Mouse (Mus musculus): ENCODE data around the gene Olfr1056. TPM values are rescaled to one million over a fixed set of nuclear protein-coding genes. Genes with fewer than 3 reads are reported as not detected.
"Not testable (repeated sequence)": the region's sequence is repeated elsewhere in the genome, so short reads cannot be mapped to it uniquely, and the experiment has no call there.

The Olfr1056 gene
- polyA plus RNA-seq (2015; fragmentation: Nextera tagmentation; extraction: Ambion mirVana): not detected in 2 replicates

DNA sequence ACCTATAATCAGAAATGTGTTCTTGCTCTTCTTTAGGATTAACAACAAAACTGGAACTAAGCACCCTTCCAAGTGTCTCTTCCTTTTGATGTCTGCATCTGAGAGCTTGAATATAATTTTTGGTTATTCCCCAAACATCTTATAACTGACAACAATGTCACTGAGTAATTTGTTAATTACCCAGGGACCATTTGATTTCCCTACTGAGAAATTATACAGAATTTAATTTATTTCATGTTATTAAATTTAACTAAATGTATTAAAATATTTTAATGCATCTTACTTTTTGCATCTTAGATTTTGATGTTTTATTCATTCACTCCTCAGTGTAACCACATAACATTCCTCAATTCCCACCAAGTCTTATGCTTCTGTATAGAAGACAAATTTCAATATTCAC, at the start of gene Olfr1056:
TSS of gene Olfr1056 (minus strand) at position 101 of the 400 bp plus-strand sequence.
- no peaks in the 10 kb centered on the region for H3K27me3 ChIP-seq (replicated peaks; ENCODE audit: control insufficient read depth, insufficient read depth, low read length)
- no peak within 1 kb of the TSS for H3K4me2 ChIP-seq (ENCODE audit: low read length)
- no peak for ATAC-seq
- H3K9ac ChIP-seq (replicated peaks; ENCODE audit: low read depth, low read length): no peak within 1 kb of the TSS
- H3K36me3 ChIP-seq (ENCODE audit: control insufficient read depth, insufficient read depth): no peaks in the 10 kb centered on the region
- no peaks in the 10 kb centered on the region for H3K4me1 ChIP-seq (replicated peaks; ENCODE audit: control insufficient read depth, insufficient read depth, low read length)
- H3K27ac ChIP-seq (ENCODE audit: low read length): no peak within 1 kb of the TSS
- no peak within 1 kb of the TSS for H3K4me3 ChIP-seq (replicated peaks; ENCODE audit: low read length)
- H3K9me3 ChIP-seq (ENCODE audit: control insufficient read depth, low read length): no peaks in the 10 kb centered on the region

DNA sequence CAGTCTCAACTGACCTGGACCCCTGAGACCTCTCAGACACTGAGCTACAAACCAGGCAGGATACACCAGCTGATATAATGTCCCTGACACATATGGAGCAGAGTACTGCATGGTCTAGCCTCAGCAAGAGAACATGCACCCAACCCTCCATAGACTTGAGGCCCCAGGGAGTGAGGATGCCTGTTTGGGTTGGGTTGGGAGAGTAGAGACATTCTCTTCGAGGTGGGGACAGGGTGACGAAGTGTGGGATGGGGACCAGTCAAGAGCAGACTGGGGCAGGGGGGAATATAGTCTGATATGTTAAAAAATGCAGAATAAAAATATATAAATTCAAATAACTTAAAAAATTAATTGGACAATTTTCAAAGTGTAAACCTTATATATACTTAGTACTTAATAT, 32.8 kb upstream of the Olfr1056 start:
- WGBS: 96% methylated on average over 2 of the region's 2 CpGs
- no peak overlapping the region for H3K4me3 ChIP-seq (replicated peaks; ENCODE audit: low read length)
- no peaks in the 10 kb centered on the region for H3K4me1 ChIP-seq (replicated peaks; ENCODE audit: control insufficient read depth, insufficient read depth, low read length)
- no peaks in the 10 kb centered on the region for H3K9me3 ChIP-seq (ENCODE audit: control insufficient read depth, low read length)
- no peak for ATAC-seq
- H3K27me3 ChIP-seq (replicated peaks; ENCODE audit: control insufficient read depth, insufficient read depth, low read length): no peaks in the 10 kb centered on the region
- no peak overlapping the region for H3K27ac ChIP-seq (ENCODE audit: low read length)
- H3K9ac ChIP-seq (replicated peaks; ENCODE audit: low read depth, low read length): no peak overlapping the region
- no peak overlapping the region for H3K4me2 ChIP-seq (ENCODE audit: low read length)
- H3K36me3 ChIP-seq (ENCODE audit: control insufficient read depth, insufficient read depth): no peaks in the 10 kb centered on the region

DNA sequence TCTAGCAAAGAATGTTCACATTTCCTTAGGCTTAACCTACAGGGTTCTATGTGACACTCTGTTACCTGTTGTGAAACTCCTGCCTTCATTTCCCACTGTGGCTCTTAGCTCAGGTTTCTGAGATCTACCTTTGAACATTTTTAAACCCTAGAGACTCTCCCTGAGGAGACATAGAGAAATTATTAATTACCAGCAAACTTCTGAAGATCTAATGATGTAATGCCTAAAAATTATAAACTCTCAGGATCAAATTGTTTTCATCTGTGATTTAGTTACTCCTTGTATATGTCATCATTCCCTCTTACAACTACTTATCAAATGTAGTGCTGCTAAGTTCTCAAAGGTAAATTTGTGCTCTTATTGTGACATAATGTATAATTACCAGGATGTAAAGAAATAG, 26.2 kb upstream of the Olfr1056 start, which contains the start of gene Olfr1058:
TSS of gene Olfr1058 (minus strand) at position 101 of the 400 bp plus-strand sequence.
- not testable (repeated sequence) for H3K27ac ChIP-seq (ENCODE audit: low read length); H3K9me3 ChIP-seq (ENCODE audit: control insufficient read depth, low read length); H3K4me2 ChIP-seq (ENCODE audit: low read length); H3K36me3 ChIP-seq (ENCODE audit: control insufficient read depth, insufficient read depth); ATAC-seq; H3K4me1 ChIP-seq (replicated peaks; ENCODE audit: control insufficient read depth, insufficient read depth, low read length); H3K27me3 ChIP-seq (replicated peaks; ENCODE audit: control insufficient read depth, insufficient read depth, low read length); H3K9ac ChIP-seq (replicated peaks; ENCODE audit: low read depth, low read length); H3K4me3 ChIP-seq (replicated peaks; ENCODE audit: low read length)

DNA sequence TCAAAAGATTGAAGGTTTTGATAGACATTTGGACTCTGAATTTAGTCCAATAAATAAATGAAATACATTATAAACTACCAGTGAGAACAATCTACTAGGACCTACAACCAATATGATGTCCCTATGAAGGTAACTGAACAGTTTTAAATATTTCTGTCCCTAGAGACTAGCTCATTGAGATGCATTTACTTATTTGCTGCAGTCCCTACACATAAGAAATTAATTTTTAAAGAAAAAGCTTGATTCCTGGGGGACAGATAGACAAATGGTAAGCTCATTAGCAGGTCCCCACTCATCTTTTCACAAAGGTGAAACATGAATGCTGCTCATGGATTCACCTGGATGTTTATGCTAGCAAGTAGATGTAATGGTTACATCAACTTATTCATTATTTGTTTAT, 16.0 kb upstream of the Olfr1056 start, which contains the start of gene Olfr1057:
TSS of gene Olfr1057 (minus strand) at position 101 of the 400 bp plus-strand sequence.
- Histone ChIP-seq H3K9ac (replicated peaks; ENCODE audit: low read depth, low read length) (no peak within 1 kb of the TSS), H3K27ac (ENCODE audit: low read length) (no peak within 1 kb of the TSS), H3K4me1 (replicated peaks; ENCODE audit: control insufficient read depth, insufficient read depth, low read length) (no peaks in the 10 kb centered on the region), H3K4me2 (ENCODE audit: low read length) (no peak within 1 kb of the TSS), H3K9me3 (ENCODE audit: control insufficient read depth, low read length) (no peaks in the 10 kb centered on the region), H3K4me3 (replicated peaks; ENCODE audit: low read length) (no peak within 1 kb of the TSS), H3K27me3 (replicated peaks; ENCODE audit: control insufficient read depth, insufficient read depth, low read length) (no peaks in the 10 kb centered on the region), H3K36me3 (ENCODE audit: control insufficient read depth, insufficient read depth) (no peaks in the 10 kb centered on the region)
- no peak for ATAC-seq

DNA sequence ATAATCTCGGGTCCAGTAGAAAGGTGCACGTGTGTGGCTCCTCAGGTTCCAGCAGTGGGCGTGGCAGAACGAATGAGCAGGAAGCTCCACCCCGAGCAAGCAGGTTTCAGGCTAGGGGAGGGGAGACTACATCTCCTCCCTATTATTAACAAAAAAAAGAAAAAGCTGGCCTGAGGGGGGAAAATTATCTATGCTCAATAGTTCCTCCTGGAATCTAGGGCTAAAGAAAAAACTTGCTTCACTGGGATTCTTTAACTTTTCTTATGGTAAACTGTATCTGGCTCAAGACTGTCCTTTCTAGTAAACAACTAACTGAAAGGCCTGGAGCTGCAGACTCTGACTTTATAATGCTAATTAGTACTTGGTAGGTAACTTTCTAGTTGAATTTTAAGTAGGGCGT, 4.1 kb upstream of the Olfr1056 start:
- H3K9ac ChIP-seq (replicated peaks; ENCODE audit: low read depth, low read length); H3K4me1 ChIP-seq (replicated peaks; ENCODE audit: control insufficient read depth, insufficient read depth, low read length); H3K4me2 ChIP-seq (ENCODE audit: low read length); H3K36me3 ChIP-seq (ENCODE audit: control insufficient read depth, insufficient read depth); H3K27me3 ChIP-seq (replicated peaks; ENCODE audit: control insufficient read depth, insufficient read depth, low read length); H3K27ac ChIP-seq (ENCODE audit: low read length); ATAC-seq; H3K9me3 ChIP-seq (ENCODE audit: control insufficient read depth, low read length); H3K4me3 ChIP-seq (replicated peaks; ENCODE audit: low read length): not testable (repeated sequence)
- 60% methylated on average over 1 of the region's 6 CpGs for WGBS

DNA sequence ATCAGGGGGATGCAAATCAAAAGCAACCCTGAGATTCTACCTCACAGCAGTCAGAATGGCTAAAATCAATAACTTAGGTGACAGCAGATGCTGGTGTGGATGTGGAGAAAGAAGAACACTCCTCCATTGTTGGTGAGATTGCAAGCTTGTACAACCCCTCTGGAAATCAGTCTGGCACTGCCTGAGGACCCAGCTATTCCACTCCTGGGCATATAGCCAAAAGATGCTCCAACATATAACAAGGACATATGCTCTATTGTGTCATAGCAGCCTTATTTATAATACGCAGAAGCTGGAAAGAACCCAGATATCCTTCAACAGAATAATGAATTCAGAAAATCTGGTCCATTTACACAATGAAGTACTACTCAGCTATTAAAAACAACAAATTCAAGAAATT, 10.5 kb downstream of the Olfr1056 start:
- H3K4me3 ChIP-seq (replicated peaks; ENCODE audit: low read length); H3K27ac ChIP-seq (ENCODE audit: low read length); H3K4me1 ChIP-seq (replicated peaks; ENCODE audit: control insufficient read depth, insufficient read depth, low read length); ATAC-seq; H3K4me2 ChIP-seq (ENCODE audit: low read length); H3K27me3 ChIP-seq (replicated peaks; ENCODE audit: control insufficient read depth, insufficient read depth, low read length); H3K9ac ChIP-seq (replicated peaks; ENCODE audit: low read depth, low read length); H3K9me3 ChIP-seq (ENCODE audit: control insufficient read depth, low read length); H3K36me3 ChIP-seq (ENCODE audit: control insufficient read depth, insufficient read depth): not testable (repeated sequence)
- WGBS: 78% methylated on average over 1 of the region's 1 CpGs

DNA sequence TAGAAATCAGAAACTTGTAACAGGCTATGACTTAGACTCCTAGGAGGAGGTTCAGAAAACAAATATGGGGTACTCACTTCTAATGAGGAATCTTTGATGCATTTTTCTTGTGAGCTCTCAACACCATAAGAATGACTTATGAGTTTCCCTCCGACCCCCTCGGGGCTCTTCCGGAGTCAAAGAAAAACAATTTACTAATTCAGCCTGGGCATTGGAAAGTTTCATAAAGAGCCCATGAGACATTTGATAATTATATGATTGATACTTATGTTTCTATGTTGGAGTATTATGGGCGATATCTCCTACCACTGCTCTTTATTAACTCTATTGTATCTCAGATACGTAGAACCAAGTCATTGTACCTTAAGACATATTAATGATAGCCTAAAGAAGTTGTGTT, 12.1 kb downstream of the Olfr1056 start, which contains the start of gene Olfr1055:
TSS of gene Olfr1055 (minus strand) at position 101 of the 400 bp plus-strand sequence.
- Histone ChIP-seq H3K4me1 (replicated peaks; ENCODE audit: control insufficient read depth, insufficient read depth, low read length) (no peaks in the 10 kb centered on the region), H3K27ac (ENCODE audit: low read length) (no peak within 1 kb of the TSS), H3K27me3 (replicated peaks; ENCODE audit: control insufficient read depth, insufficient read depth, low read length) (no peaks in the 10 kb centered on the region), H3K4me3 (replicated peaks; ENCODE audit: low read length) (no peak within 1 kb of the TSS), H3K36me3 (ENCODE audit: control insufficient read depth, insufficient read depth) (no peaks in the 10 kb centered on the region), H3K9me3 (ENCODE audit: control insufficient read depth, low read length) (no peaks in the 10 kb centered on the region), H3K4me2 (ENCODE audit: low read length) (no peak within 1 kb of the TSS), H3K9ac (replicated peaks; ENCODE audit: low read depth, low read length) (no peak within 1 kb of the TSS)
- 96% methylated on average over 5 of the region's 5 CpGs for WGBS
- ATAC-seq: no peak

DNA sequence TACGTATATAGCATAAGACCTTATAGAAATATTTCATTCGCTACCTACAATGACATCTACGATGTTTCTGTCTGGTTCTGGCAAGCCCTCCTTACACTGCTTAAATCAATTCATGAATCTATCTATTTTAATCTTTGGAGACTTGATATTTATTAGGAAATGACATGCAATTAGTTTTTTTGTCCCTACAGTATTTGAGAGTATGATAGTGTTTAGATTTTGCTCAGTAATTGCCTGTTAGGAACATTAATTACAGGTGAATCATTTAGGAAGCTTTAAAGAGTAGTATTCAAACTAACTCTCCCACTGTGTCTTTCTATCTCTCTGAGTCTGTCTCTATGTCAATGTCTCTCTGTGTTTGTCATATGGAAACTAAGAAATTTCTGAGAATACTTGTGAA, 26.9 kb downstream of the Olfr1056 start, which contains the start of gene Olfr1054:
TSS of gene Olfr1054 (minus strand) at position 101 of the 400 bp plus-strand sequence.
- ATAC-seq: no peak

DNA sequence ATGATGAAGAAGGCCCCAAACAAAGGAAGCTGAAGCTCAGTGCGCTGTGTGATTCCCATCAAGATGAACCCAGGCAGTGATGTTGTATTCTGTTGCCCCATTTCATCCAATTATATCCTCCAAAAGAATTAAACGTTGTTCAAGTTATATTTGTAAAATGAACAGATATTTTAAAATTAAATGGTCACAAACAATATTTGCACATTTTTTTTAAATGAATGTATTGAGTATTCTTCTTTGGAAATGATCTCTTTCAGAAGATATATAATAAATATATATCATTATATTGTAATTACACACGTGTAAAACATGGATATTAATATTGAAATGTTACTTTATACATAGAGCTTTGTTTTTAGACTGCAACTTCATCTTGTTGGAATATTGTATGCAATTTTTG, 47.1 kb downstream of the Olfr1056 start, which contains the start of gene Olfr1053:
TSS of gene Olfr1053 (minus strand) at position 101 of the 400 bp plus-strand sequence.
- WGBS: 70% methylated on average over 3 of the region's 3 CpGs
- Histone ChIP-seq H3K4me1 (replicated peaks; ENCODE audit: control insufficient read depth, insufficient read depth, low read length) (no peaks in the 10 kb centered on the region), H3K9ac (replicated peaks; ENCODE audit: low read depth, low read length) (no peak within 1 kb of the TSS), H3K4me2 (ENCODE audit: low read length) (no peak within 1 kb of the TSS), H3K4me3 (replicated peaks; ENCODE audit: low read length) (no peak within 1 kb of the TSS), H3K9me3 (ENCODE audit: control insufficient read depth, low read length) (no peaks in the 10 kb centered on the region), H3K27ac (ENCODE audit: low read length) (no peak within 1 kb of the TSS), H3K27me3 (replicated peaks; ENCODE audit: control insufficient read depth, insufficient read depth, low read length) (no peaks in the 10 kb centered on the region), H3K36me3 (ENCODE audit: control insufficient read depth, insufficient read depth) (no peaks in the 10 kb centered on the region)
- ATAC-seq: no peak

More for the DNA sequence above, 26.9 kb downstream of the Olfr1056 start, which contains the start of gene Olfr1054:
- Histone ChIP-seq H3K27me3 (replicated peaks; ENCODE audit: control insufficient read depth, insufficient read depth, low read length) (no peaks in the 10 kb centered on the region), H3K9me3 (ENCODE audit: control insufficient read depth, low read length) (no peaks in the 10 kb centered on the region), H3K4me3 (replicated peaks; ENCODE audit: low read length) (no peak within 1 kb of the TSS), H3K9ac (replicated peaks; ENCODE audit: low read depth, low read length) (no peak within 1 kb of the TSS), H3K27ac (ENCODE audit: low read length) (no peak within 1 kb of the TSS), H3K4me1 (replicated peaks; ENCODE audit: control insufficient read depth, insufficient read depth, low read length) (no peaks in the 10 kb centered on the region), H3K36me3 (ENCODE audit: control insufficient read depth, insufficient read depth) (no peaks in the 10 kb centered on the region), H3K4me2 (ENCODE audit: low read length) (no peak within 1 kb of the TSS)
- WGBS: 91% methylated on average over 3 of the region's 3 CpGs

All from forebrain, embryonic 16.5 days (tissue).